Mouse (Mus musculus) lung, adult 2 months (tissue): ENCODE measurements around the gene Troap. TPM values are rescaled to one million over a fixed set of nuclear protein-coding genes. Genes with fewer than 3 reads are reported as not detected.
A peak's percentile ranks its signal among the peaks of the same experiment; 100 is the strongest.
"Not testable (repeated sequence)": the region's sequence is repeated elsewhere in the genome, so short reads cannot be mapped to it uniquely, and the experiment has no call there.

ENCODE experiments used
- DNase-seq: peaks from one replicate; pipeline ENCODE4 v3.0.0; 2022
- H3K4me1 ChIP-seq: fragments of 200-500 bp; 2 replicates; pipeline ENCODE4 v1.6.1; 2011; ENCODE audit warnings: low read length; ENCODE audit not compliant: control insufficient read depth, insufficient read depth
- H3K4me3 ChIP-seq: fragments of 200-500 bp; replicated peaks from 2 replicates; pipeline ENCODE3; 2011; ENCODE audit warnings: low read depth, mild to moderate bottlenecking, control low read depth, low read length; ENCODE audit errors: extremely low read depth
- CTCF ChIP-seq: fragments of 200-500 bp; IDR thresholded peaks from 2 replicates; pipeline ENCODE4 v1.5.1; 2011; ENCODE audit warnings: mild to moderate bottlenecking, low read length, control low read depth; ENCODE audit not compliant: insufficient read depth
- POLR2A ChIP-seq: fragments of 200-500 bp; IDR thresholded peaks from 2 replicates; pipeline ENCODE4 v1.6.1; 2011; ENCODE audit warnings: low read depth, mild to moderate bottlenecking, control low read depth, low read length, borderline replicate concordance; ENCODE audit errors: extremely low read depth
- WGBS: fragments of 180-500 bp; shearing (Covaris S2); methylation state at CpG from one replicate; pipeline ENCODE4 v1.1.7; 2018; 5-methylcytosine and 5-hydroxymethylcytosine counted together
- polyA plus RNA-seq: library from polyadenylated mRNA; depleted of rRNA; stranded (reverse); fragments of >200 nt; gene quantifications from 2 replicates; pipeline ENCODE4 v1.2.3, GENCODE M21; 2012

The Troap gene
- polyA plus RNA-seq, 1 experiment = 1.3 TPM

DNA sequence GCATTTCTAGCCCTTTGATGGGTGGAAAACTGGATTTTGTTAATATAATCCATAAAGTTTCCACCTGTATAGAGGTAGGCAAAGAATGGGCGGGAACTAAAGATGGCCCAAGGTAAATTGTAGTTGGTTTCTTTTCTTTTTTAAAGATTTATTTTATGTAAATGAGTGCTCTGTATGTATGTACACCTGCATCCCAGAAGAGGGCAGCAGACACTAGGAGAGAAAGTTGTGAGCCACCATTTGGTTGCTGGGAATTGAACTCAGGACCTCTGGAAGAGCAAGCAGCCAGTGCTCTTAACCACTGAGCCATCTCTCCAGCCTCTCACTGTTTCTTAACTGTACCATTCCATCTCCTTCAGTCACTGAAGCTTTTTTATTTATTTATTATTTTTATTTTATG is 2.4 kb upstream of the Troap start:
- H3K4me1 ChIP-seq = peaks cover 5% of the 10 kb centered on the region
- H3K4me3 ChIP-seq = no peak overlapping the region
- no peak for DNase-seq
- TF ChIP-seq CTCF (no peak), POLR2A (no peak)
- WGBS = 92% methylated on average over 1 of the region's 1 CpGs

DNA sequence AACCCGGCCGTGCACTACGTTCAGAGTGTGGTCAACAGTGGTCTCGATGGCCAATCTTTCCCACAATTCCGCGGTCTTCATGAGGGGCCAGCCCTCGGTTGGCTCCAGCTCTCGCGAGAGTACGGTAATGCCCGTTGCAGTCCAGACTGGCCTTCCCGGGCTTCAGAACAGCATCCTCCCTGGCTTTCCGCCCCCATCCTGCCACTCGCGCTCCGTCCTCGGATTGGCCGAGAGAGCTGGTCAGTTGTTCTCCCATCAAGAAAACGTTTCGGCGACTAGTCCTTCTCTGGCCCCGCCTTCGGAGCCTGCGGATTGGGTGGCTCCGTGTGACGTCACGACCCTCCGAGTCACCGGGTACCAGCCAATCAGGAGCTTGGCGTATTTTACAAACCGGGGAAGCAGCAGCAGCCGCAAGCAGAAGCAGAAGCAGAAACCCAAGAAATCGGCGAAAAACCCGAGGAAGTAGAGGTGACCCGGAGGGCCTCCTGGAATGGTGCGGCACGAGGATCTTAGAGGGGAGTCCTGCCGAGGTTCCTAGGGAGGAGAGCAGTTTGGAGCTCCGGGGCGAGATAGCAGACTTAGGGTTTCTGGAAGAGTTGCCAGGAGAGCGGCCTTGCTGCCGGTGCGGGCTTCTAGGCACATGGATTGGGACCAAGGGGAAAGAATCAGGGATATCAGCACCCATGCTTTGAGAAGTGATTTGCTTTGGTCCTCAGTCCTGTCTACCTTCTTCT is 392 bp downstream of the Troap start:
- Histone ChIP-seq H3K4me3 (peak overlapping the region; percentile 68), H3K4me1 (peaks cover 5% of the 10 kb centered on the region)
- peak; percentile 98 for DNase-seq
- TF ChIP-seq CTCF = no peak
- TF ChIP-seq POLR2A = peak; percentile 81; the same call in 1 of the 2 replicates
- under 1% methylated on average over 44 of the region's 44 CpGs for WGBS

DNA sequence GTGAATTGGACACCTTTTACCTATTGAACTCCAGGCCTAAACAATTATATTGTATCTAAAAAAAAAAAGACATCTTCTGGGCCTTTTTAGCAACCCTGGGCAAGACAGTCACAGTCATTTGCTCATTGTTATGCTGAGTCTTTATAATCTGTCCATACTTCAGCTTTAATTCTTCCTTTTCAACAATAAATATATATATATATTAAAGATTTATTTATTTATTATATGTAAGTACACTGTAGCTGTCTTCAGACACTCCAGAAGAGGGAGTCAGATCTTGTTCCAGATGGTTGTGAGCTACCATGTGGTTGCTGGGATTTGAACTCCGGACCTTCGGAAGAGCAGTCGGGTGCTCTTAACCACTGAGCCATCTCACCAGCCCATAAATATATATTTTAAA is 1.6 kb downstream of the Troap start:
- not testable (repeated sequence) for DNase-seq, H3K4me3 ChIP-seq, H3K4me1 ChIP-seq
- 93% methylated on average over 3 of the region's 3 CpGs for WGBS

DNA sequence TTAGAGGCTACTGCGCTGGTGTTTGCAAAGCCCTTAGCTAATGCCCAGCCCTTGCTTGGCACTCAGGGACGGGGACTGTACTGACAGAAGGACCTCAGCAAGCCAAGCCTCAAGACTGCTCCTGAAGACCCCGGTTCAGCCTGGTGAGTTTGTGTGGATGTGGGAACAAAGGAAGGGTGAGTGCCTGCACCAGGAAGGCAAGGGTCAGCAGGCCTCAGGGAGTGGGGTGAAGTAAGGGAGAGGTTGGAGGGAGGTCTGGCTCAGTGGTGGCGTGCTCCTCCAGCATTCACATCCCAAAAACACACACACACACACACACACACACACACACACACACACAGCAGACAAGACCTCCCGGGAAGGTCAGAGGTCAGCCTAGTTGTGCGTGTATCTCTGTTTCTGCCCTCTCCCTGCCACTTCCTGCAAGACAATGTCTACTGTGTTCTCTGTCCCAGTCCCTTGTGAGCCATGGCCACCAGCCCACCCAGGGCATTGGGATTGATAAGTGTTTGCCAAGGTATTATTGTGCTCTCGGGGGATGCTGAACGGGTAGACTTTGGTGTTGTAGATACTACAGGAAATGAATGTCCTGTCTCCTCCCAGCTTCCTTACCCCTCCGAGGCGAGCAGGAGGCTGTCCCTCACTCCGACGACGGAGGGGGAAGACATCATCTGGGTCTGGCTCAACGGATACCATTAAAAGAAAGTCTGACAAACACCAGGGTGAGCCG is 4.0 kb downstream of the Troap start:
- WGBS = 67% methylated on average over 15 of the region's 15 CpGs

DNA sequence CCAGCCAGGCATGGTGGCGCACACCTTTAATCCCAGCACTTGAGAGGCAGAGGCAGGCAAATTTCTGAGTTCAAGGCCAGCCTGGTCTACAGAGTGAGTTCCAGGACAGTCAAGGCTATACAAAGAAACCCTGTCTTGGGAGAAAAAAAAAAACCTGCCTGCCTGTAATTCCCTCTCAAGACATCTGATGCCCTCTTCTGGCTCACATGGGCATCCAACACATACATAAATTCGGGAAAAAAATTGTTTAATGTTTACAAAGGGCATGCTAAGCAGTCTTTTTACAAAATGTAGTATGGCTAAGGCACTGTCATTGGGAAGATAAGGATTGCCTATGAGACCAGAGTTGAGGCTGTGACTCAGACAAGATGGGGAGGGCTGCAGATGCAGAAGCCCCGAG is 5.4 kb downstream of the Troap start:
- no peak for TF ChIP-seq POLR2A
- TF ChIP-seq CTCF = no peak
- H3K4me3 ChIP-seq = no peak overlapping the region
- no peak for DNase-seq
- 71% methylated on average over 3 of the region's 3 CpGs for WGBS
- H3K4me1 ChIP-seq = no peaks in the 10 kb centered on the region; the same call in 1 of the 2 replicates

More for the DNA sequence above, 4.0 kb downstream of the Troap start:
- H3K4me1 ChIP-seq = peaks cover 5% of the 10 kb centered on the region
- DNase-seq = no peak
- TF ChIP-seq POLR2A (no peak), CTCF (no peak)
- no peak overlapping the region for H3K4me3 ChIP-seq

DNA sequence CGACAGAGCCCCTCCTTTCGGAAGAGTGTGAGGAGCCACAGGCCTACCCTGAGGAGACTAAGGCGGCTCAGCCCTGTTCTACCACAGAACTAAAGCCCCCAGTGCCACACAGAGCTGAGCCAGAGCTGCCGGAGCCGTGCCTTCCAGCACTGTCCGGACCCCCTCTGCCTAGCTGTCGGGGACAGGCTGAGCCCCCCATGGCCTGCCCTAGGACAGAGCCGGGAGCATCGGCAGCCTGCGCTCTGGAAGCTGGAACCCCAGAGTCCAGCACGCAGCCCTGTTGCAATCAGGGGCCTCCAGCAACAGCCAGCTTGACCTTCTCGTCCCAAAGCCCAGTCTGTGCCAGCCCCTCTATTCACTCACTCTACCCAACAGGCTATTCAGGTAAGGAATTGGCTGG is 7.9 kb downstream of the Troap start:
- no peak for DNase-seq
- Histone ChIP-seq H3K4me3 (no peak overlapping the region), H3K4me1 (no peaks in the 10 kb centered on the region)
- no peak for TF ChIP-seq POLR2A
- WGBS = 95% methylated on average over 12 of the region's 12 CpGs

DNA sequence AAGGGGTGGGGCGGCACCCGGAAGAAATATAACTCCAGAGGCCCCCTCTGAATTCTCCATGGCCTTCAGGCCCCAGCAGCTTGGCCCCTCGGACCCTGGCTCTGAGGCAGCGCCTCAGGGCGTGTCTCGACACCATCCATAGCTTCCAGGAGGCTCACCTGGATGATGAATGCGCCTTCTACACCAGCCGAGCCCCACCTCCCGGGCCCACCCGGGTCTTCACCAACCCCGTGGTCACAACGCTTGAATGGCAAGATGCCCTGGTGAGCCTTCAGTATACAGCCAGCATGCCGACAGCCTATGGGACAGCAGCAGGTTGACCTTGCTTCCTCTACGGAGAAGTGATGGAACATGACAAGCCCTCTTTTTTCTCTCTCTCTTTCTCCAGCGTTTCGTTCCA is 8.5 kb downstream of the Troap start:
- H3K4me3 ChIP-seq = no peak overlapping the region
- DNase-seq = no peak
- no peak for TF ChIP-seq CTCF
- WGBS = 91% methylated on average over 16 of the region's 16 CpGs
- H3K4me1 ChIP-seq = no peaks in the 10 kb centered on the region

DNA sequence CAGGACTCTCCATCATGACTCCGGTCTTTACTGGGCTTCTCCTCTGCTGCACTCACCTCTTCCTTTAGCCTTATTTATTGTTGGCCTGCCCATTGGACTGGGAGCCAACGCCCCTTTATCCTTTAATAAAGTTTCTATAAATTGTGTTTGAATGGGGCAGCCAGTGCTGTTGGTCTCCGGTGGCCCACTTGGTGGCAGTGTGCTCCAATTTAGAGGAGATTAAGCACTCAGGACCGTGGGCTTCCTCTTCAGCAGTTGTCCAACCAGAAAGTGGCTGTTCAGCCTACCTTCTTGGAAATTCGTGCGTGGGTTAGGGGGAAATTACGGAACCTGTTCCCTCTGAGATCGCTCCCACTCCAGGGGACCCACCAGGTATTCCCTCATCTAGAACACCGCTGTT is 8.9 kb downstream of the Troap start:
- TF ChIP-seq POLR2A (no peak), CTCF (peak; percentile 76)
- 63% methylated on average over 9 of the region's 9 CpGs for WGBS
- DNase-seq = peak; percentile 41
- no peak overlapping the region for H3K4me3 ChIP-seq
- 0 out of 2 replicates have a peak, but pooled peaks cover 2% of the 10 kb centered on the region for H3K4me1 ChIP-seq

DNA sequence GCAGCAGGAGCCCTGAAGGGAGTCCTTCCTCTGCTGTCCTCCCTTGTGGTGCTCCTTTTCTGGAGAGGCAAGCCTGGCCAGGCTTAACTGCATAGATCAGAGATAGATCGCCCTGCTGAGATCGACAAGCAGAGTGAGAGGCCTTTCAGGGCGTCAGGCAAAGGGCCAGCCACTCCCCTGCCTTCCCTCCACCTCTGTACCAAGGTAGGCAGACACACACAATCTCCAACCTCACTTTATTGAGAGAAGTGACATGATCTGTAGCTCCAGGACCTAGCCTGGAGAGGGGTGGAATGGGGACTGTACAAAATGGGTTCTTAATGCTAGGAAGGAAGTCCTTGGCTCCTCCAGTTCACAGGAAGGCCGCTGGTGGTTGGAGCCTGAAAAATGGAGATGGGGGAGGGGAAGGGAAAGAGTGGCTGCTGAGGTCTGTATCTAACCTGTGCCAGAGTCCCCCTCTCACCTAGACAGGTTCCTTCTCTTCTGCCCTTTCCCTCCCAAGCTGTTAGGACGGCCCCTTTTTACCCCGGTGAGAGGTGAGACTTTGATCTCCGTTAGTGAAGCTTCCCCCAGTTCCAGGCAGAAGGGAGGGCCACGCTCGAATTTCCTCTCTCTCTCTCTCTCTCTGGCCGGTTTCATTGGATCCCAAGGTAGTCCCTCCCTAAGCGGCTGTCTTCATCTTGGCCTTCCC is 9.6 kb downstream of the Troap start:
- no peak for DNase-seq
- H3K4me3 ChIP-seq = no peak overlapping the region
- 18% methylated on average over 11 of the region's 11 CpGs for WGBS

DNA sequence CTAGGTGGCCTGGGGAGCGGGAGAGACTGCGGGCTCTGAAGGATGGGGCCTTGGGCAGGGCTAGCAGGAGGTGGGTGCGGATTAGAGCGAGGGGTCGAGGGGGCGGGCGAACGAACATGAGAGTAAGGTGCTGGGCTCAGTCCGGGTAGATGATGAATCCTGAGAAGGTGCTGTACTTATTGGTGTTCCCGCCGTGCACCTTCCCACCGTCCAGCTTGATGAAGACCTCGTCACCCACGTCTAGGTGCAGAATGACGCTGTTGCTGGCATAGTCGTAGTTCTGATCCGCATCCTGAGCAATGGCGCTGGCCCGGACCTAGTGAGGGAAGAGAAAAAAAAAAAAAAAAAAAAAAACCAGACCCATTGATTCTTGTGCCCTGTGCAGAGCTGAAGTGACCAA is 10.2 kb downstream of the Troap start:
- Histone ChIP-seq H3K4me3 (no peak overlapping the region), H3K4me1 (0 out of 2 replicates have a peak, but pooled peaks cover 2% of the 10 kb centered on the region)
- 39% methylated on average over 19 of the region's 19 CpGs for WGBS
- DNase-seq = no peak
- no peak for TF ChIP-seq POLR2A
- TF ChIP-seq CTCF = no peak

More for the DNA sequence above, 9.6 kb downstream of the Troap start:
- no peak for TF ChIP-seq POLR2A
- no peak for TF ChIP-seq CTCF
- 0 out of 2 replicates have a peak, but pooled peaks cover 2% of the 10 kb centered on the region for H3K4me1 ChIP-seq
